Mouse (Mus musculus) layer of hippocampus, postnatal 25 days (tissue): ENCODE measurements around the gene Ttc9c. TPM values are rescaled to one million over a fixed set of nuclear protein-coding genes. Genes with fewer than 3 reads are reported as not detected.
"Not testable (repeated sequence)": the region's sequence is repeated elsewhere in the genome, so short reads cannot be mapped to it uniquely, and the experiment has no call there.

Source experiments
- DNase-seq, 2 experiments: peaks; one replicate each; pipeline ENCODE4 v3.0.0; 2022; ENCODE audit warnings: mixed read lengths in 2 of 2, low spot score in 1 of 2; ENCODE audit errors: extremely low spot score in 1 of 2
- total RNA-seq, 2 experiments: library from RNA; stranded (reverse); gene quantifications; 2 replicates each; pipeline ENCODE4 v1.2.3; 2021

Ttc9c gene
- 10 to 100 TPM; 35.3 to 36.4 TPM for total RNA-seq

DNA sequence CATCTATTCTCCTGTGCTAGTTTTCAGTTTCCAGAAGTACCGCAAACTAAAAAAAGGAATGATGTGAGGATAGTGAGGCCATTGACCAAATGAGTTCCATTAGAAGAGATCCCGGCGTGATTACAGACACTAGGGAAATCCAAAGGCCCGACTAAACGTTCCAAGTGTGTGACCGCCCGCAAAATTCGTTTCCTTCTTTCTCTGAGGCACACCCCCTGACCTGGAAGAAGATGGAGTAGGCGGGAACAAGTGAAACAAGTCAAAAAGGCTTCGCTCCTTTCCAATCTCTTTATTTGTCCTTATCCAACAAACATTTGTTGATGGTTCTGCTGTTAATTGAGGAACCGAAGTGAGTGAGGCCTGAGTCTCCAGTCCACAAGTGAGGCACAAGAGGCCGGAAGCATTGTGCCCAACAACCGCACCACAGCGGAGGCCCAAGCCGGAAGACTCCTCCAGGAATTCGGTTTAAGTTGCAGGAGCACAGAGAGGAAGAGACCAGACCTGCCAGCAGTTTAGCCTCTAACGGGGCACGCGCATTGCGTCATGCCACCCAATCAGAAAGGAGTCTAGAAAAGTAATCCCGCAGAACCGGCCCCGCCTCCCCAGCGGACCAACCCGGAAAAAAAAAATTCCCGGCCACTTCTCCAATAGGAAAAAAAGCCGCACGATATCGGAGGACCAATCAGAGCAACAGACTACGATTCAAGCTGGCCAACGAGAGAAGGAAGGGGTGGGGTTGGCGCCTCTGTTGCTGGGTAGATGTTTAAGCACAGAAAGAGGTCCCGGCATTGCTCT lies at the start of gene Ttc9c:
Gene Ttc9c (minus strand): TSS at position 533 of the 795 bp plus-strand sequence.
- peak; percentile 77 to 90 for DNase-seq

DNA sequence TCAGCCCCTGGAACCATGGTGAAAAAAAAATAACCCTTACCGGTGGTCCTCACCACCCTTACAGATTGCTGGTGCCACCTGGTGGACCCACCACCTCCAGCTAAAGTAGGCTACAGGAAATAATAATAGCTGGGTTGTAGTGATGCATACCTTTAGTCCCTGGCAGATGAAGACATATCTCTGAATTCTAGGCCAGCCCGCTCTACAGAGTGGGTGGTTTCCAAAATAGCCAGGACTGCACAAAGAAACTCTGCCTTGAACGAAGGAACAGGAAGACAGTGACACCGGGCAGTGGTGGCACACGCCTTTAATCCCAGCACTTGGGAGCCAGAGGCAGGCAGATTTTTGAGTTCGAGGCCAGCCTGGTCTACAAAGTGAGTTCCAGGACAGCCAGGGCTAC lies 45.1 kb upstream of the Ttc9c start:
- no peak for DNase-seq

DNA sequence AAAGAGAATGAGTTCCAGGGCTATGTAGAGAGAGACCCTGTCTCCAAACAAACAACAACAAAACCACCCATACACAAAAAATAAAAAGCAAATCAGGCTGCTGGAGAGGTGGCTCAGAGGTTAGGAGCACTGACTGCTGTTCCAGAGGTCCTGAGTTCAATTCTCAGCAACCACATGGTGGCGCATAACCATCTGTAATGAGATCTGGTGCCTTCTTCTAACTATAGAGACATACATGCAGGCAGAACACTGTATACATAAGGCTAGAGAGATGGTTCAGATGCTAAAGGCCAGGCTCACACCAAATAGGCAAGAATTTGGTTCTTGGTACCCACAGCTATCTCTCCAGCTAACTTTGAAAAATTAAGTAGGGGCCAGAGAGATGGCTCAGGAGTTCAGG lies 39.9 kb upstream of the Ttc9c start:
- DNase-seq, result no peak

GRCm38 (mm10) chr19:8857689-8858088 lies 38.6 kb upstream of the Ttc9c start:
- peak in 1 of 2 experiments; percentile 27 for DNase-seq

- no peak for DNase-seq
These were observed 34.0 kb upstream of the Ttc9c start for GRCm38 (mm10) chr19:8853117-8853516.

DNA sequence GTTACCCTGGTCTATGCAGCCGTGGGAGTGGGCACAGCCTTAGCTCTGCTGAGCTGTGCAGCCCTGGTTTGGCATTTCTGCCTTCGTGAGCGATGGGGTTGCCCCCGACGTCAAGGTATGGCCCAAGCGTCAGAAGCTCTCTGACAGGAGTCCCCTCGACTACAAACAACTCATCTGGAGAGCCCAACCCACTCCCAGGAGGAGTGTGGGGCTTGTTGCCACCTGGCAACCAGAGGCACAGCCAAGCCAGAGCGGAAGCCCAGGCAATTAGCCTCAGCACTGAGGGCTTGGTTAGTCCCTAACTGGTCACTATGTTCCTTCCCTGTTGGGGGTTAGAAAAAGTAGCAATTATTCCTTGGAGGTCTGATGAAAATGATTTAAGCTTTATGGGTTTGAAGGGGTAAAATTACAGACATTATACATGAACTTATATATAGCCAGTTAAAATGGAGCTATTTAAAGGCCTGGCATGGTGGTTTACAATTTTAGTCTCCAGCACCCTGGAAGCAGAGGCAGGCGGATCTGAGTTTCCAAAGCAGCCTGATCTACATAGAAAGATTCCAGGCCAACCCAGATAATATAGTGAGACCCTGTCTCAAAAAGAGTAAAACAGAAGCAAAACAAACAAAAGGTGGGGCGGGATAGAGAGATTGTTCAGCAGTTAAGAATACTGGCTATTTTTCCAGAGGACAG lies 33.2 kb upstream of the Ttc9c start:
- no peak for DNase-seq

- no peak for DNase-seq
These were observed 32.5 kb upstream of the Ttc9c start for GRCm38 (mm10) chr19:8851639-8852038.

DNA sequence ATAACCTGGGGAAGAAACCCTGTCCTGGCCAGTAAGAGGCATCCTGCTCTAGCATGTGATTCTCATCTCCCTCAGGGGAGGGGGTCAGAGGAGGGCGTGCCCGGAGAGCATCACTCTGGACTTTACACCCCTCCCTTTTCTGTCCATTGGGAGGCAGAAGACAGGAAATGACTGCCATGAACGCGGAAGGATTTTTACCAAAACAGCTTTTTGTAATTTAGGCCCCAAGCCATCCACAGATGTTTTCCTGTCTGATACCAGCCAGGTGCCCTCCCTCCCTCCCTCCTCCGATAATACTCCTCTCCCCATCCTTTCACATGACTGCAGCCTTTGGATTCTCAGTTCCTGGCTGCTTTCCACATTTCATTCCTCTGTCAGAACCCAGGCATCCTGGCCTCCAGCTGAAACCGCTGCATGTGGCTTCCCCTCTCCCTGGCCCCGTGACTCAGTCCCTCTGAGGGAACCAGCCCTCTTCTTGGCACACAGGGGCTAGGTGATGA lies 31.3 kb upstream of the Ttc9c start, which contains the start of gene Lrrn4cl:
Gene Lrrn4cl (plus strand): TSS at position 367 of the 500 bp plus-strand sequence.
- DNase-seq, result no peak

DNA sequence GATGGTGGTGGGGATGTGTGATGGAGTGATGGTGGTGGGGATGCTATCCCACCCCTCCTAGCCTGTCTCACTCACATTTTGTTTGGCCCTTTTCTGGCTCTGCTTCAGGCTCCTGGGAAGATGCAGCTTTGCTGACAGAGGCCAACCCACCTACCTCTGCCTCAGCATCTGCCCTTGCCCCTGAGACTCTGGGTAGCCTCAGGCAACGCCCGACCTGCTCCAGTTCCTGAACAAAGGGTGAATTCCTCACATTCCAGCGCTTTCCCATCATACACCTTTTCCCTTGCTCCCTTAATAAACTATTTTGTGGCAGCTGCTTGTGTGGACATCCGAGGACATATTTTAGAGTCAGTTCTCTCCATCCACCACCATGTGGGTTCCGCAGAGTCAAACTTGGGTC lies 29.2 kb upstream of the Ttc9c start:
- DNase-seq, result no peak

DNA sequence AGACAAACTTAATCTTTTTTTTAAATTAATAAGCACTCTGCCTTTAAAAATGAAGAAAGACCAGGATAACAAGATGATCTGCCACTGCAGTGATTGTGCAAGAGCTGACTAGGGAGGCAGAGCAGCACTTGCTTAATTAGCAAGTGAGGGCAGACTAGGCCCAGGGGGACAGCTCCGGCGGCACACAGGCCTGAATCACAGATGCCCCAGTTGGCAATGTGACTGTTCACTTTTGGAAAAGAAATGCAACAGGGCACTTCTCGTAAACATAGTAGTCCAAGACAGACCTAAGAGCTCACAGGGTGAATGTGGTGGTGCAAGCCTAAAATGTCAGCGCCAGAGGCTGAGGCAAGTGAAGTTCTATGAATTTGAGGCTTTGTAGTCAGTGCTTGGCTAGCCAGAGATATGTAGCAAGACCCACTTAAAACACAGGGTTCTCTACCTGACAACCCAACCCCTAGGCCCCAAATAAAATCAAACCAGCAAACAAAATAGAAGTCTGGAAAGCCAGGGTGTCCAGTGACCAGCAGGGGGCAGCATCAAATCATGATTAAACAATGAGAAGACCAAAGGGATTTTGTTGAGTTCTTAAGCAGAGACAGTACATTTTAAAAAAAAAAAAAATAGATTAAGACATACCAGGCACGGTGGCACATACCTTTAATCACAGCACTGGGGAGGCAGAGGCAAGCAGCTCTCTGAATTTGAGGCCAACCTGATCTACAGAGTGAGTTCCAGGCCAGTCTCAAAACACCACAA lies 25.4 kb upstream of the Ttc9c start:
- DNase-seq, result peak; percentile 59 to 96

- DNase-seq, result no peak
These were observed 23.8 kb upstream of the Ttc9c start for GRCm38 (mm10) chr19:8842961-8843360.

GRCm38 (mm10) chr19:8841012-8841411 lies 21.9 kb upstream of the Ttc9c start:
- DNase-seq, result no peak

DNA sequence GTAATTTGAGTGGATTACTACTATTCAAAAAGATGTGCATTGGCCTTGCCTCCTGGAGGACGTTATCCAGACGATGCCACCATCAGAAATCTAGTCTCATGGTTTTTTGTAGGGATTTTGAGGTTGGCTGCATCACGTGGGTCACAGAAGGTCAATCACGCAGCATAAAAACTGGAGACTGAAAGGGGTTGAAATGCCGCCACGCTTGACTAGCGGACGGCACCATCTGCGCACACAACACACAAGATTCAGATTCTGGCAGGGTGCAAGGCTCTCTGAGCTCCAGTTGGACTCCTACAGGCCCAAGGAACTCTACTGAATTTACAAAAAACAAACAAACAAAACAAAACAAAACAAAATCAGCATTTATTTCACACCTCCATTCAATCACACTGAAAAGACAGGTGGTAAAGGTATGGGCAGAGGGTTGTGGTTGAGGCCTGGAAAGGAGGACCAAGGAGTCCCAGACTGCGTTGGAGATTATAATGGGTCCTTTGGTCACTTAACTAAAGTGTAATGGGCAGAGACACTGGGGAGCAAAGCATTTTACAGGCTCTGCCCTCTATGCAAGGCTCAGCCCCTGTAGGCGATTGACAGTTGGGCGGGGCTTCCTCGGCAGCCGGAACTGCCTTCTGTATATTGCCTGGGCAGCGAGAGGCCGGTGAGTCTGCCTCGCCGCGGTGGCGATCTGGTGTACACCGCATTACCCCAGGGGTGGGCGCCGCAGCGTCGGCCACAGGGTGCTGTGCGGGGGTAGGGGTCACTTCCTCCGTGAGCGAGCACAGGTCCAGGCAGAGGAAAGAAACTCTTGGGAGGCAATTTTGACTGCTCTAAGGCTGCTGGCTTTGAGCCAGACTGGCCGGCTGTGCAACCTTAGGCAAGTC lies 21.0 kb upstream of the Ttc9c start:
- DNase-seq, result peak; percentile 57 to 60

DNA sequence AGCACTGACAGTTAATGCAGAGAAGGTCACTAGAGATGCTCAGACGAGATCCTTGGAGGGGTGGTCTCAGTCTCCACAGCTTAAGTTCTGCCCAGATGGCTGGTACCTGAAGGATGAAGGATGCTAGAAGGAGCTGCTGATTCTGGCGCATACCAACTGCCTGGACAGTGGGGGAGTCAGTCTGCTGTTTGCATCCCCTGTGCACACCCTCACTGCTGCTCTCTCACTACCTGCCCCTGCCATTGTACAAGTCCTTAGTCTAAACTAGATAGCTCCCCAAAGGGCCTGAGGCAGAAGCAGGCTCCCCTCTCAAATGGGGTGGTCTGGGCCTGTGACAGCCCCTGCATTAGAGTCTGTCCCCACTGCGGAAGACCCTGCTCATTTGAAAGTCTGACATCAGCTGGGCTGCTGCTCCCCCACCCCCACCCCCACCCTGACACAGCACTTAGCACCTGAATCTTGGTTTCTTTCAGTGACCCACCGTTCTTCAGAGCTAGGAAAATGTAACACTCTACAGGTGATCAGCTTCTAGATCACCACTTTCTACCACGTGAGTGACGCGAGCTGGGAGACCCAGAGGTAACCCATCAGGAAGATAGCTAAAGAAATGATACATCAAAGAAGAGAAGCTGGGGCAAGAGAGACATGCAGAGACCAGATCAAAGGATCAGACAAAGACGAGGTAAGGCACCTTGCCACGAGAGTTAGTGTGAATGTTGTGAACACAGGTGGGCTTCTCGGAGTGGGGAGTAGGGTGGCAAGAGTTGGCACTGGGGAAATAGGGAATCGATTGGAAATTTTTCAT lies 20.2 kb upstream of the Ttc9c start, which contains the start of gene Gng3:
Gene Gng3 (minus strand): TSS at position 92 of the 805 bp plus-strand sequence.
- peak; percentile 55 to 64 for DNase-seq

- DNase-seq, result peak in 1 of 2 experiments; percentile 52
These were observed 19.1 kb upstream of the Ttc9c start for GRCm38 (mm10) chr19:8838041-8838730.

GRCm38 (mm10) chr19:8837251-8837791 lies 18.2 kb upstream of the Ttc9c start, which contains the start of gene Bscl2:
Gene Bscl2, plus strand, starts transcription at chr19:8837467.
- peak; percentile 79 to 83 for DNase-seq

GRCm38 (mm10) chr19:8836327-8836726 lies 17.2 kb upstream of the Ttc9c start:
- not testable (repeated sequence) for DNase-seq

DNA sequence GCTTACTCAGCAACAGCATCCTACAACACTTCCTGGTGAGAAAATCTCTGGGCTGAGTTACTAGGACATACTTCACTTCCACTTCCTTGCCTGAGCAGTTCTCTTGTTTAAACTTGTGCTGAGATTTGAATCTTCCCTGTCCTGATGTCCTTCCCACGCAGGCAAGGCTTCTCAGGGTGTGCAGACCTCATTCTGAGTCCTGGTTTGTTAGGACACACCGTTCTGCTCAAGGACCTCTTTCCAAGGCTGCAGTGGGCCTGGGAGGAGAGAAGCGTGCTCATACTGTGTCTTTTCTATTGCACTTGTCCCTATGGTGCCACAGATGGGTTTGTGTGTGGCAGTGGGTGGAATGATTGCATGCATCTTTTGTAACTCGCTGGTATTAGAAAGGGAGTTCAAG lies 13.8 kb upstream of the Ttc9c start:
- DNase-seq, result no peak
